Mouse (Mus musculus) thymus, adult 2 months (tissue): ENCODE measurements around the gene Gm28036. TPM values are rescaled to one million over a fixed set of nuclear protein-coding genes. Genes with fewer than 3 reads are reported as not detected.

ENCODE experiments used
- DNase-seq: peaks from one replicate; pipeline ENCODE4 v3.0.0; 2021
- H3K27ac ChIP-seq: fragments of 200-500 bp; 2 replicates; pipeline ENCODE4 v1.5.1; 2012; ENCODE audit warnings: low read length, control low read depth; ENCODE audit not compliant: control insufficient read depth, insufficient read depth
- H3K27me3 ChIP-seq: fragments of 200-500 bp; 2 replicates; pipeline ENCODE4 v1.6.1; 2012; ENCODE audit warnings: mild to moderate bottlenecking, low read length, moderate library complexity, mixed read lengths; ENCODE audit not compliant: control insufficient read depth, insufficient read depth
- H3K36me3 ChIP-seq: fragments of 200-500 bp; 2 replicates; pipeline ENCODE4 v1.6.1; 2012; ENCODE audit warnings: mild to moderate bottlenecking, low read length, moderate library complexity; ENCODE audit not compliant: control insufficient read depth, insufficient read depth
- H3K4me1 ChIP-seq: fragments of 200-500 bp; replicated peaks from 2 replicates; pipeline ENCODE4 v1.6.1; 2012; ENCODE audit warnings: low read length; ENCODE audit not compliant: control insufficient read depth, insufficient read depth
- H3K4me3 ChIP-seq: fragments of 200-500 bp; 2 replicates; pipeline ENCODE4 v1.5.1; 2012; ENCODE audit warnings: mild to moderate bottlenecking, low read length, control low read depth, moderate library complexity; ENCODE audit not compliant: control insufficient read depth, insufficient read depth
- CTCF ChIP-seq: fragments of 200-500 bp; IDR thresholded peaks from 2 replicates; pipeline ENCODE4 v1.5.1; 2012; ENCODE audit warnings: mild to moderate bottlenecking, control low read depth, low read length, moderate library complexity, borderline replicate concordance; ENCODE audit not compliant: control insufficient read depth, poor library complexity, insufficient read depth; ENCODE audit errors: extremely low read depth
- POLR2A ChIP-seq: fragments of 200-500 bp; IDR thresholded peaks from 2 replicates; pipeline ENCODE4 v1.6.1; 2012; ENCODE audit warnings: mild to moderate bottlenecking, low read length, control low read depth, moderate library complexity; ENCODE audit not compliant: control insufficient read depth, poor library complexity, insufficient read depth; ENCODE audit errors: extremely low read depth
- WGBS: fragments of 180-500 bp; shearing (Covaris S2); methylation state at CpG from one replicate; pipeline ENCODE4 v1.1.7; 2018; 5-methylcytosine and 5-hydroxymethylcytosine counted together
- polyA plus RNA-seq: library from polyadenylated mRNA; depleted of rRNA; stranded (reverse); fragments of >200 nt; gene quantifications from 2 replicates; pipeline ENCODE4 v1.2.3, GENCODE M21; 2012

The Gm28036 gene
- polyA plus RNA-seq, 1 experiment: 7.5 TPM

GRCm38 (mm10) chr2:156080391-156080790 is 46.5 kb downstream of the Gm28036 start:
- H3K27ac ChIP-seq: no peak overlapping the region
- no peaks in the 10 kb centered on the region for H3K27me3 ChIP-seq
- no peak overlapping the region for H3K4me3 ChIP-seq
- no peak for DNase-seq
- peaks cover 35% of the 10 kb centered on the region for H3K36me3 ChIP-seq
- H3K4me1 ChIP-seq: no peaks in the 10 kb centered on the region
- no peak for TF ChIP-seq POLR2A
- no peak for TF ChIP-seq CTCF
- 95% methylated on average over 7 of the region's 7 CpGs for WGBS

- H3K27me3 ChIP-seq: no peaks in the 10 kb centered on the region
- no peak overlapping the region for H3K4me3 ChIP-seq
- WGBS: 72% methylated on average over 4 of the region's 4 CpGs
- H3K27ac ChIP-seq: no peak overlapping the region
- TF ChIP-seq POLR2A (no peak), CTCF (no peak)
- no peaks in the 10 kb centered on the region for H3K4me1 ChIP-seq
- no peak for DNase-seq
- peaks cover 41% of the 10 kb centered on the region for H3K36me3 ChIP-seq
Measured at GRCm38 (mm10) chr2:156079674-156080073, 47.2 kb downstream of the Gm28036 start.

GRCm38 (mm10) chr2:156079183-156079560 is 47.7 kb downstream of the Gm28036 start:
- TF ChIP-seq POLR2A: no peak
- Histone ChIP-seq H3K27me3 (no peaks in the 10 kb centered on the region), H3K4me1 (no peaks in the 10 kb centered on the region), H3K36me3 (peaks cover 46% of the 10 kb centered on the region), H3K27ac (no peak overlapping the region), H3K4me3 (no peak overlapping the region)
- no peak for DNase-seq
- WGBS: 92% methylated on average over 8 of the region's 8 CpGs

GRCm38 (mm10) chr2:156078421-156079182 is 48.3 kb downstream of the Gm28036 start:
- 98% methylated on average over 16 of the region's 16 CpGs for WGBS
- Histone ChIP-seq H3K4me3 (no peak overlapping the region), H3K36me3 (peaks cover 52% of the 10 kb centered on the region), H3K4me1 (no peaks in the 10 kb centered on the region), H3K27ac (no peak overlapping the region), H3K27me3 (no peaks in the 10 kb centered on the region)
- DNase-seq: no peak
- no peak for TF ChIP-seq POLR2A
- TF ChIP-seq CTCF: no peak

GRCm38 (mm10) chr2:156077461-156077860 is 49.4 kb downstream of the Gm28036 start:
- H3K4me1 ChIP-seq: no peaks in the 10 kb centered on the region
- peaks cover 63% of the 10 kb centered on the region for H3K36me3 ChIP-seq
- H3K27me3 ChIP-seq: no peaks in the 10 kb centered on the region
- DNase-seq: no peak
- TF ChIP-seq POLR2A (no peak), CTCF (no peak)
- H3K27ac ChIP-seq: no peak overlapping the region
- WGBS: 96% methylated on average over 7 of the region's 7 CpGs
- H3K4me3 ChIP-seq: no peak overlapping the region

GRCm38 (mm10) chr2:156073725-156074124 is 53.2 kb downstream of the Gm28036 start:
- no peak overlapping the region for H3K27ac ChIP-seq
- H3K4me1 ChIP-seq: no peaks in the 10 kb centered on the region
- TF ChIP-seq CTCF: no peak
- TF ChIP-seq POLR2A: no peak
- H3K36me3 ChIP-seq: peaks cover 67% of the 10 kb centered on the region
- no peak overlapping the region for H3K4me3 ChIP-seq
- H3K27me3 ChIP-seq: no peaks in the 10 kb centered on the region
- WGBS: 99% methylated on average over 15 of the region's 15 CpGs
- no peak for DNase-seq

GRCm38 (mm10) chr2:156071236-156071635 is 55.7 kb downstream of the Gm28036 start:
- Histone ChIP-seq H3K27ac (no peak overlapping the region), H3K4me3 (no peak overlapping the region), H3K36me3 (peaks cover 42% of the 10 kb centered on the region), H3K27me3 (no peaks in the 10 kb centered on the region), H3K4me1 (no peaks in the 10 kb centered on the region)
- no peak for DNase-seq
- TF ChIP-seq POLR2A: no peak
- no peak for TF ChIP-seq CTCF
- WGBS: 97% methylated on average over 10 of the region's 10 CpGs
